Mouse (Mus musculus): ENCODE measurements around the gene Ercc4.

Ercc4 gene

DNA sequence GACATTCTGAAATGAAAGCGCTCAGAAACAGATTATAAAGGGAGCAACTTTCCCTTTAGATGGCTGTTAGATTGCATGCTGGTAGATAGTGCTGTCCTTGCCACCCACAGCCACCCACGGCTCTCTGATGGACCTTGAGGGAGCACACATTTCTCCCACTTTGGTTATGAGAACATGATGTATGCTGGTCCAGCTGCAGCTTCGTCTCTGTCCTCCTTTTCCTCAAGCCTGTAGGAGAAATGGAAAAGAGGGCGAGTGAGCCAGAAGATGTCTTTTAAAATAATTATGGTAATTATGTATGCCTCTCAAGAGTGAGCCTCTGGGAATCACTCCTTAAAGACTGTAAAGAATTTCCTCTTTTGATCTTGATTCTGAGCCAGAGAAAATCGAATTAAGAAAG is 87.1 kb downstream of the Ercc4 start:
- no peak for DNase-seq (ENCODE audit: low spot score)

DNA sequence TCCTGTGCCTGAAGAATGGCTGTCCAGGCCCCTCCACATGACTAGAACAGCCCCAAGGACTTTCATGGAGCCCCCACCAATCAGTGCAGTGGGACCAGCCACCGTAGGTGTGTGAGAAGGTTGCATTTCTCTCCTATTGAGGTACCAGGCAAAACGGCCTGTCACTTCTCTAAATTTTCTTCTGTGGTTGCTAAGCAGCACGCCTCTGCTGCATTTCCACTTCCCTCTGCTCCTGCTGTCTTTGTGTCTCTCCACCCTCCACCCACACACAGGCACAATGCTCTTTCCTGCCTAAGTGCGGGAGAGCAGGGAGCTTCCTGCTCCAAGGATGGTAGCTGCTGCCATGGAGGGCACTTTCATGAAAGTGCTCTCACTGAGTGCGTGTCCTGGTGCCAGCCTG is 87.8 kb downstream of the Ercc4 start:
- no peak for DNase-seq (ENCODE audit: low spot score)

DNA sequence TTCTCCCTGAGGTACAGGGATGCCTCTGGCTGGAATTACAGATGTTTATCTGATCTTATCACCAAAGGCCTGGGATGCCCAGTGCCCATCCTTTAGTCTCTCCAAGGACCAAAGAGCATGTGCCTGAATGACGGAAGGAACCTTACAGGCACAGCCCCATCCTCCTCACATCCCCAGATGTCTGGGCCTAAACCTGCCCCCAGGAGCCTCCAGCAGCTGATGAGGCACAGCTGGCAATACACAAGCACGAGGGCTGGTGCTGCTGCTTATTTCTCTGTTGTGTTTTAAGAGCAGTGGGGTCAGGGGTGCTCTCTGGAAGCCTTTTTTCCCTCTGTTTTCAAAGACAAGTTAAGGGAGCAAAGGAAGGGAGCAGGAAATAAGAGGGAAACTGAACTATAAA is 89.7 kb downstream of the Ercc4 start:
- DNase-seq (ENCODE audit: low spot score) = no peak

Data from T-cell, adult 2 months (primary cell).